Comparison of ENCODE assay signal across 17 mouse cellular contexts in genomic region chr14:120849159-120849558, GRCm38 (mm10).
DNase-seq lines count a peak whose midpoint lies in the region; ATAC-seq and TF ChIP-seq lines count a peak whose summit lies in the region.
"Had no signal": no experiment of that assay in that cellular context is flagged by ENCODE, and none has a peak within 500 bp of the region (broad histone marks: within the 10 kb centered on the region; RNA-seq: fewer than 3 reads in every experiment).

No protein-coding gene starts in this region.

- 72% methylated on average over 10 of the region's 10 CpGs for WGBS in hindbrain, embryonic 13.5 days
- WGBS in hindbrain, embryonic 12.5 days: 71% methylated on average over 10 of the region's 10 CpGs
- WGBS in midbrain, embryonic 10.5 days: 76% methylated on average over 10 of the region's 10 CpGs
- WGBS in midbrain, postnatal 0 days: 62% methylated on average over 10 of the region's 10 CpGs
- WGBS in midbrain, embryonic 16.5 days: 76% methylated on average over 10 of the region's 10 CpGs

- no peak overlapping the region for H3K4me2 ChIP-seq in hindbrain, embryonic 13.5 days
- H3K4me2 ChIP-seq in hindbrain, embryonic 12.5 days (replicated peaks): no peak overlapping the region
- H3K4me2 ChIP-seq in midbrain, postnatal 0 days (ENCODE audit: low read depth, low read length, poor library complexity, severe bottlenecking): no peak overlapping the region
- H3K4me2 ChIP-seq in midbrain, embryonic 16.5 days (ENCODE audit: low read length): no peak overlapping the region
- H3K4me2 ChIP-seq: embryonic facial prominence, embryonic 15.5 days had no signal

- no peak overlapping the region for H3K4me3 ChIP-seq in hindbrain, embryonic 13.5 days
- no peak overlapping the region for H3K4me3 ChIP-seq in hindbrain, embryonic 12.5 days
- H3K4me3 ChIP-seq in midbrain, embryonic 10.5 days: no peak overlapping the region
- no peak overlapping the region for H3K4me3 ChIP-seq in midbrain, postnatal 0 days (ENCODE audit: low read depth, low read length)
- H3K4me3 ChIP-seq in midbrain, embryonic 16.5 days (ENCODE audit: low read depth, low read length): no peak overlapping the region
- H3K4me3 ChIP-seq: embryonic facial prominence, embryonic 15.5 days had no signal

- no peak for DNase-seq in midbrain, embryonic 10.5 days (ENCODE audit: low spot score)
- DNase-seq in midbrain, postnatal 0 days (ENCODE audit: low spot score): no peak
- peak; percentile 75 for DNase-seq in brain, adult 2 months (ENCODE audit: low read depth, low spot score)
- DNase-seq in layer of hippocampus, adult 18-20 months (ENCODE audit: low spot score in 2 of 2): no peak
- DNase-seq: adrenal gland, adult 8-10 months; cerebellum, adult 8-10 months; gastrocnemius, postnatal 25 days; kidney, adult 8-10 months; lung, adult 18-20 months; lung, postnatal 36 days; spleen, adult 18-20 months; thymus, adult 18-20 months had no signal

- no peak for TF ChIP-seq CTCF in midbrain, postnatal 0 days (IDR thresholded peaks at IDR 0.05)

- no peaks in the 10 kb centered on the region for H3K36me3 ChIP-seq in hindbrain, embryonic 13.5 days
- no peaks in the 10 kb centered on the region for H3K36me3 ChIP-seq in hindbrain, embryonic 12.5 days
- no peaks in the 10 kb centered on the region for H3K36me3 ChIP-seq in midbrain, embryonic 10.5 days
- H3K36me3 ChIP-seq in midbrain, postnatal 0 days (ENCODE audit: insufficient read depth, low read length): no peaks in the 10 kb centered on the region
- H3K36me3 ChIP-seq in midbrain, embryonic 16.5 days (ENCODE audit: control insufficient read depth, insufficient read depth, low read length): no peaks in the 10 kb centered on the region
- H3K36me3 ChIP-seq: embryonic facial prominence, embryonic 15.5 days had no signal

- H3K9ac ChIP-seq in hindbrain, embryonic 13.5 days: 0 out of 2 replicates have a peak overlapping the region, but pooled peaks have one; percentile 13
- no peak overlapping the region for H3K9ac ChIP-seq in hindbrain, embryonic 12.5 days
- H3K9ac ChIP-seq in midbrain, postnatal 0 days (replicated peaks; ENCODE audit: low read length, poor library complexity, severe bottlenecking): no peak overlapping the region
- H3K9ac ChIP-seq in midbrain, embryonic 16.5 days (ENCODE audit: low read depth, low read length): no peak overlapping the region
- H3K9ac ChIP-seq: embryonic facial prominence, embryonic 15.5 days had no signal

- H3K27me3 ChIP-seq in hindbrain, embryonic 13.5 days: 0 out of 2 replicates have a peak, but pooled peaks cover 4% of the 10 kb centered on the region
- H3K27me3 ChIP-seq in hindbrain, embryonic 12.5 days: no peaks in the 10 kb centered on the region
- no peaks in the 10 kb centered on the region for H3K27me3 ChIP-seq in midbrain, embryonic 10.5 days (ENCODE audit: low read depth, poor library complexity, severe bottlenecking)
- no peaks in the 10 kb centered on the region for H3K27me3 ChIP-seq in midbrain, postnatal 0 days (ENCODE audit: insufficient read depth, low read length)
- H3K27me3 ChIP-seq in midbrain, embryonic 16.5 days (ENCODE audit: control insufficient read depth, insufficient read depth, low read depth, low read length): no peaks in the 10 kb centered on the region
- H3K27me3 ChIP-seq: embryonic facial prominence, embryonic 15.5 days had no signal

- H3K4me1 ChIP-seq in hindbrain, embryonic 13.5 days (replicated peaks): no peaks in the 10 kb centered on the region; the same call in 1 of the 2 replicates
- peaks cover 6% of the 10 kb centered on the region for H3K4me1 ChIP-seq in hindbrain, embryonic 12.5 days
- H3K4me1 ChIP-seq in midbrain, embryonic 10.5 days: peaks cover 42% of the 10 kb centered on the region
- H3K4me1 ChIP-seq in midbrain, postnatal 0 days (ENCODE audit: insufficient read depth, low read length): no peaks in the 10 kb centered on the region
- H3K4me1 ChIP-seq in midbrain, embryonic 16.5 days (ENCODE audit: control insufficient read depth, insufficient read depth, low read length): no peaks in the 10 kb centered on the region

- ATAC-seq in hindbrain, embryonic 13.5 days (ENCODE audit: low FRiP score): no peak
- no peak for ATAC-seq in hindbrain, embryonic 12.5 days (ENCODE audit: low FRiP score)
- ATAC-seq in midbrain, postnatal 0 days (ENCODE audit: low FRiP score): no peak
- ATAC-seq in midbrain, embryonic 16.5 days: 0 out of 2 replicates have a peak, but pooled peaks have one; percentile 14
- ATAC-seq: inflammation-experienced regulatory T-cells, adult 6 months had no signal

- no peak overlapping the region for H3K27ac ChIP-seq in hindbrain, embryonic 13.5 days
- no peak overlapping the region for H3K27ac ChIP-seq in hindbrain, embryonic 12.5 days
- peak overlapping the region; percentile 72 for H3K27ac ChIP-seq in midbrain, embryonic 10.5 days (replicated peaks)
- no peak overlapping the region for H3K27ac ChIP-seq in midbrain, postnatal 0 days (ENCODE audit: low read depth, low read length)
- peak overlapping the region; percentile 11; the same call in 1 of the 2 replicates for H3K27ac ChIP-seq in midbrain, embryonic 16.5 days (ENCODE audit: low read length)
- H3K27ac ChIP-seq: embryonic facial prominence, embryonic 15.5 days had no signal

- no peaks in the 10 kb centered on the region for H3K9me3 ChIP-seq in hindbrain, embryonic 13.5 days
- no peaks in the 10 kb centered on the region for H3K9me3 ChIP-seq in hindbrain, embryonic 12.5 days (replicated peaks)
- 0 out of 2 replicates have a peak, but pooled peaks cover 3% of the 10 kb centered on the region for H3K9me3 ChIP-seq in midbrain, embryonic 10.5 days (replicated peaks)
- H3K9me3 ChIP-seq in midbrain, postnatal 0 days (ENCODE audit: low read length): no peaks in the 10 kb centered on the region
- no peaks in the 10 kb centered on the region for H3K9me3 ChIP-seq in midbrain, embryonic 16.5 days (replicated peaks; ENCODE audit: control insufficient read depth, low read length, poor library complexity, severe bottlenecking)
- H3K9me3 ChIP-seq: embryonic facial prominence, embryonic 15.5 days had no signal

Comparison
In these comparisons a context has a peak if more than half of its experiments do, and no peak if none do; other contexts are left out.
1. H3K27ac ChIP-seq: peak in midbrain, embryonic 10.5 days (single experiment) and midbrain, embryonic 16.5 days (single experiment); none in hindbrain, embryonic 13.5 days (single experiment), hindbrain, embryonic 12.5 days (single experiment) and midbrain, postnatal 0 days (single experiment).